Mouse (Mus musculus) midbrain, embryonic 11.5 days (tissue): ENCODE data around the gene Ttc16. TPM values are rescaled to one million over a fixed set of nuclear protein-coding genes. Genes with fewer than 3 reads are reported as not detected.

Source experiments
- ATAC-seq: fragments of 200-750 bp; cut with Nextera tagmentation; 2 replicates; pipeline ENCODE4 v1.8.0; 2017; ENCODE audit warnings: moderate TSS enrichment, moderate library complexity; ENCODE audit not compliant: low FRiP score
- DNase-seq: peaks from one replicate; pipeline ENCODE4 v3.0.0; 2015; ENCODE audit warnings: low spot score; ENCODE audit errors: missing footprints
- H3K27ac ChIP-seq: fragments of 300-500 bp; sonication (generic); 2 replicates; pipeline ENCODE4 v1.5.1; 2014; ENCODE audit warnings: low read depth, low read length
- H3K27me3 ChIP-seq: fragments of 300-500 bp; sonication (generic); 2 replicates; pipeline ENCODE4 v1.6.1; 2014; ENCODE audit warnings: mild to moderate bottlenecking, low read length, moderate library complexity, mixed read lengths; ENCODE audit not compliant: control insufficient read depth, insufficient read depth
- H3K36me3 ChIP-seq: fragments of 300-500 bp; sonication (generic); 2 replicates; pipeline ENCODE4 v1.6.1; 2014; ENCODE audit warnings: mild to moderate bottlenecking, low read length, moderate library complexity, mixed read lengths; ENCODE audit not compliant: control insufficient read depth, insufficient read depth
- H3K4me1 ChIP-seq: fragments of 300-500 bp; sonication (generic); 2 replicates; pipeline ENCODE4 v1.6.1; 2014; ENCODE audit warnings: low read length; ENCODE audit not compliant: control insufficient read depth, insufficient read depth
- H3K4me2 ChIP-seq: fragments of 300-500 bp; sonication (generic); 2 replicates; pipeline ENCODE4 v1.6.1; 2014; ENCODE audit warnings: mild to moderate bottlenecking, moderate library complexity
- H3K4me3 ChIP-seq: fragments of 300-500 bp; sonication (generic); 2 replicates; pipeline ENCODE4 v1.5.1; 2014; ENCODE audit warnings: low read depth, low read length
- H3K9ac ChIP-seq: fragments of 300-500 bp; sonication (generic); 2 replicates; pipeline ENCODE4 v1.6.1; 2014; ENCODE audit warnings: low read length
- H3K9me3 ChIP-seq: fragments of 300-500 bp; sonication (generic); 2 replicates; pipeline ENCODE4 v1.6.1; 2016; ENCODE audit warnings: low read length; ENCODE audit not compliant: control insufficient read depth
- whole genome bisulfite sequencing: fragments of 180-500 bp; shearing (Covaris S2); extraction: QIAGEN DNeasy Blood & Tissue Kit; methylation state at CpG from one replicate; pipeline ENCODE4 v1.1.7; 2014; 5-methylcytosine and 5-hydroxymethylcytosine counted together
- microRNA counts: library from miRNA; unstranded; fragments of <30 nt; microRNA quantifications from one replicate; lab custom pipeline; 2015
- microRNA-seq: library from miRNA; unstranded; fragments of <30 nt; microRNA quantifications from one replicate; pipeline ENCODE4, GENCODE M21; 2017
- polyA plus RNA-seq: library from polyadenylated mRNA; unstranded; fragments of >200 nt; fragmentation: Nextera tagmentation; extraction: Ambion mirVana; gene quantifications from 2 replicates; pipeline ENCODE4 v1.2.1, GENCODE M21; 2014

The Ttc16 gene
- polyA plus RNA-seq, 1 experiment from 2014 or later = 0.30 TPM

GRCm38 (mm10) chr2:32711301-32712056 is 64.0 kb downstream of the Ttc16 start:
- DNase-seq = no peak

GRCm38 (mm10) chr2:32710425-32710824 is 65.0 kb downstream of the Ttc16 start:
- H3K9ac ChIP-seq = no peak overlapping the region
- H3K27ac ChIP-seq = no peak overlapping the region
- WGBS = 91% methylated on average over 5 of the region's 5 CpGs
- H3K4me1 ChIP-seq = peaks cover 16% of the 10 kb centered on the region
- H3K9me3 ChIP-seq = no peaks in the 10 kb centered on the region
- DNase-seq (no peak), ATAC-seq (no peak)
- no peak overlapping the region for H3K4me3 ChIP-seq
- H3K27me3 ChIP-seq = no peaks in the 10 kb centered on the region
- no peak overlapping the region for H3K4me2 ChIP-seq
- H3K36me3 ChIP-seq = peaks cover 27% of the 10 kb centered on the region

More at GRCm38 (mm10) chr2:32711301-32712056, 64.0 kb downstream of the Ttc16 start:
- no peaks in the 10 kb centered on the region for H3K9me3 ChIP-seq
- H3K27me3 ChIP-seq = no peaks in the 10 kb centered on the region
- peak overlapping the region; percentile 88 for H3K9ac ChIP-seq
- peaks cover 19% of the 10 kb centered on the region for H3K36me3 ChIP-seq
- no peak for ATAC-seq
- WGBS = 26% methylated on average over 9 of the region's 9 CpGs
- H3K4me2 ChIP-seq = peak overlapping the region; percentile 92
- H3K4me3 ChIP-seq = peak overlapping the region; percentile 74
- H3K4me1 ChIP-seq = peaks cover 16% of the 10 kb centered on the region
- H3K27ac ChIP-seq = no peak overlapping the region

- DNase-seq = no peak
- Histone ChIP-seq H3K9me3 (no peaks in the 10 kb centered on the region), H3K9ac (no peak overlapping the region), H3K27me3 (no peaks in the 10 kb centered on the region), H3K4me2 (no peak overlapping the region), H3K4me1 (peaks cover 16% of the 10 kb centered on the region), H3K27ac (no peak overlapping the region), H3K36me3 (peaks cover 27% of the 10 kb centered on the region), H3K4me3 (no peak overlapping the region)
- no peak for ATAC-seq
- WGBS = 95% methylated on average over 20 of the region's 20 CpGs
Observed at GRCm38 (mm10) chr2:32709521-32710137, 65.8 kb downstream of the Ttc16 start.

GRCm38 (mm10) chr2:32708643-32709042 is 66.8 kb downstream of the Ttc16 start:
- peaks cover 29% of the 10 kb centered on the region for H3K36me3 ChIP-seq
- ATAC-seq = no peak

More at GRCm38 (mm10) chr2:32708643-32709042, 66.8 kb downstream of the Ttc16 start:
- Histone ChIP-seq H3K27me3 (no peaks in the 10 kb centered on the region), H3K27ac (no peak overlapping the region), H3K4me3 (no peak overlapping the region), H3K9ac (no peak overlapping the region), H3K4me2 (no peak overlapping the region), H3K9me3 (no peaks in the 10 kb centered on the region), H3K4me1 (peaks cover 10% of the 10 kb centered on the region)
- DNase-seq = peak; percentile 93
- 53% methylated on average over 3 of the region's 3 CpGs for WGBS

MicroRNAs encoded within 50 kb of the gene (microRNA counts, 519-probe panel; counts per million panel counts)
- not detected for microRNA mmu-miR-2861 (lab: Ali Mortazavi, UCI)

Small RNAs within 50 kb of the gene (microRNA-seq; reads per million reads assigned to microRNA genes)
- gene Mir2861 (0.95 reads per million), gene Mir3960 (not detected)

Other genes starting within 250 kb of the Ttc16 start
- 6.3 and 6.8 TPM in 2 replicates for gene Fam102a, start 240.3 kb downstream of the Ttc16 start, polyA plus RNA-seq
- gene Dpm2, start 204.8 kb downstream of the Ttc16 start, polyA plus RNA-seq = 103 and 110 TPM in 2 replicates
- gene Pip5kl1, start 200.8 kb downstream of the Ttc16 start, polyA plus RNA-seq = 2.0 and 2.1 TPM in 2 replicates
- gene 9430097D07Rik, start 199.9 kb downstream of the Ttc16 start, polyA plus RNA-seq = 0.25 and 0.49 TPM in 2 replicates
- 13.2 and 13.6 TPM in 2 replicates for gene St6galnac4, start 188.5 kb downstream of the Ttc16 start, polyA plus RNA-seq
- 3.4 and 4.5 TPM in 2 replicates for gene St6galnac6, start 175.9 kb downstream of the Ttc16 start, polyA plus RNA-seq
- gene Ak1, start 153.9 kb downstream of the Ttc16 start, polyA plus RNA-seq = 18.3 and 22.0 TPM in 2 replicates
- gene Eng, start 129.0 kb downstream of the Ttc16 start, polyA plus RNA-seq = 20.5 and 22.7 TPM in 2 replicates
- 10.3 and 13.9 TPM in 2 replicates for gene Fpgs, start 71.5 kb downstream of the Ttc16 start, polyA plus RNA-seq
- 72.8 and 82.6 TPM in 2 replicates for gene Cdk9, start 62.6 kb downstream of the Ttc16 start, polyA plus RNA-seq
- 23.4 and 25.5 TPM in 2 replicates for gene Sh2d3c, start 54.6 kb downstream of the Ttc16 start, polyA plus RNA-seq
- gene 6330409D20Rik, start 34.6 kb downstream of the Ttc16 start, polyA plus RNA-seq = 2.0 and 3.0 TPM in 2 replicates
- 47.7 and 51.4 TPM in 2 replicates for gene Tor2a, start 18.4 kb downstream of the Ttc16 start, polyA plus RNA-seq
- 3.2 and 3.9 TPM in 2 replicates for gene Ptrh1, start 153 bp upstream of the Ttc16 start, polyA plus RNA-seq
- gene Cfap157, start 8.8 kb upstream of the Ttc16 start, polyA plus RNA-seq = 0.08 and 0.28 TPM in 2 replicates
- gene Stxbp1, start 71.6 kb upstream of the Ttc16 start, polyA plus RNA-seq = 51.4 and 53.8 TPM in 2 replicates
- 10.3 and 10.6 TPM in 2 replicates for gene Fam129b, start 100.5 kb upstream of the Ttc16 start, polyA plus RNA-seq
- gene Rpl12, start 185.9 kb upstream of the Ttc16 start, polyA plus RNA-seq = 129 and 155 TPM in 2 replicates
- gene Lrsam1, start 186.0 kb upstream of the Ttc16 start, polyA plus RNA-seq = 9.2 and 9.3 TPM in 2 replicates
- gene Slc2a8, start 206.4 kb upstream of the Ttc16 start, polyA plus RNA-seq = 8.4 and 9.5 TPM in 2 replicates